Mouse (Mus musculus): ENCODE data around the gene Litaf. TPM values are rescaled to one million over a fixed set of nuclear protein-coding genes. Genes with fewer than 3 reads are reported as not detected.
A peak's percentile ranks its signal among the peaks of the same experiment; 100 is the strongest.

The Litaf gene
- polyA plus RNA-seq, 1 experiment from 2014 or later: 69.5 TPM

GRCm38 (mm10) chr16:11010270-11010669 is 55.7 kb downstream of the Litaf start:
- no peak overlapping the region for H3K4me2 ChIP-seq (replicated peaks; ENCODE audit: low read depth)
- H3K9ac ChIP-seq (ENCODE audit: low read length): no peak overlapping the region
- H3K4me1 ChIP-seq (replicated peaks; ENCODE audit: control insufficient read depth, insufficient read depth): no peaks in the 10 kb centered on the region; the same call in none of the 2 replicates
- H3K27ac ChIP-seq (replicated peaks): no peak overlapping the region
- no peaks in the 10 kb centered on the region for H3K9me3 ChIP-seq (ENCODE audit: control insufficient read depth, low read length)
- ATAC-seq (ENCODE audit: low FRiP score, low TSS enrichment): no peak
- H3K27me3 ChIP-seq (ENCODE audit: control insufficient read depth, insufficient read depth, low read length): no peaks in the 10 kb centered on the region
- H3K4me3 ChIP-seq (ENCODE audit: low read depth, low read length): no peak overlapping the region
- no peaks in the 10 kb centered on the region for H3K36me3 ChIP-seq (ENCODE audit: control insufficient read depth, insufficient read depth, low read length)
- TF ChIP-seq CTCF (IDR thresholded peaks at IDR 0.05; ENCODE audit: low read depth) (no peak), EP300 (optimal IDR thresholded peaks at IDR 0.05) (no peak)
- no peak for DNase-seq (ENCODE audit: low spot score)
- WGBS: 87% methylated on average over 4 of the region's 4 CpGs

GRCm38 (mm10) chr16:11008162-11008991 is 57.6 kb downstream of the Litaf start:
- H3K4me3 ChIP-seq (ENCODE audit: low read depth, low read length): 0 out of 2 replicates have a peak overlapping the region, but pooled peaks have one; percentile 10
- H3K27me3 ChIP-seq (ENCODE audit: control insufficient read depth, insufficient read depth, low read length): no peaks in the 10 kb centered on the region
- DNase-seq (ENCODE audit: low spot score) (peak; percentile 85), ATAC-seq (ENCODE audit: low FRiP score, low TSS enrichment) (peak; percentile 94)
- WGBS: 16% methylated on average over 15 of the region's 15 CpGs
- no peaks in the 10 kb centered on the region for H3K9me3 ChIP-seq (ENCODE audit: control insufficient read depth, low read length)
- peak overlapping the region; percentile 96 for H3K27ac ChIP-seq (replicated peaks)
- H3K9ac ChIP-seq (ENCODE audit: low read length): peak overlapping the region; percentile 45; the same call in 1 of the 2 replicates
- peak overlapping the region; percentile 37 for H3K4me2 ChIP-seq (replicated peaks; ENCODE audit: low read depth)
- H3K4me1 ChIP-seq (replicated peaks; ENCODE audit: control insufficient read depth, insufficient read depth): no peaks in the 10 kb centered on the region; the same call in none of the 2 replicates
- no peaks in the 10 kb centered on the region for H3K36me3 ChIP-seq (ENCODE audit: control insufficient read depth, insufficient read depth, low read length)
- TF ChIP-seq CTCF (IDR thresholded peaks at IDR 0.05; ENCODE audit: low read depth): no peak; the same call in 1 of the 2 replicates
- TF ChIP-seq EP300 (optimal IDR thresholded peaks at IDR 0.05): no peak

- 58% methylated on average over 6 of the region's 6 CpGs for WGBS
- H3K4me3 ChIP-seq (ENCODE audit: low read depth, low read length): no peak overlapping the region
- TF ChIP-seq EP300 (optimal IDR thresholded peaks at IDR 0.05): no peak
- H3K4me1 ChIP-seq (replicated peaks; ENCODE audit: control insufficient read depth, insufficient read depth): no peaks in the 10 kb centered on the region; the same call in 1 of the 2 replicates
- H3K27ac ChIP-seq (replicated peaks): peak overlapping the region; percentile 69
- no peaks in the 10 kb centered on the region for H3K27me3 ChIP-seq (ENCODE audit: control insufficient read depth, insufficient read depth, low read length)
- no peaks in the 10 kb centered on the region for H3K36me3 ChIP-seq (ENCODE audit: control insufficient read depth, insufficient read depth, low read length)
- no peak overlapping the region for H3K4me2 ChIP-seq (replicated peaks; ENCODE audit: low read depth)
- H3K9me3 ChIP-seq (ENCODE audit: control insufficient read depth, low read length): no peaks in the 10 kb centered on the region
- DNase-seq (ENCODE audit: low spot score) (no peak), ATAC-seq (ENCODE audit: low FRiP score, low TSS enrichment) (no peak)
- H3K9ac ChIP-seq (ENCODE audit: low read length): no peak overlapping the region
Observed at GRCm38 (mm10) chr16:11006100-11006499, 59.9 kb downstream of the Litaf start.

GRCm38 (mm10) chr16:11001703-11002659 is 64.0 kb downstream of the Litaf start:
- Histone ChIP-seq H3K9me3 (ENCODE audit: control insufficient read depth, low read length) (no peaks in the 10 kb centered on the region), H3K4me2 (replicated peaks; ENCODE audit: low read depth) (no peak overlapping the region), H3K27me3 (ENCODE audit: control insufficient read depth, insufficient read depth, low read length) (no peaks in the 10 kb centered on the region), H3K9ac (ENCODE audit: low read length) (no peak overlapping the region), H3K4me3 (ENCODE audit: low read depth, low read length) (no peak overlapping the region), H3K4me1 (replicated peaks; ENCODE audit: control insufficient read depth, insufficient read depth) (no peaks in the 10 kb centered on the region), H3K27ac (replicated peaks) (no peak overlapping the region), H3K36me3 (ENCODE audit: control insufficient read depth, insufficient read depth, low read length) (no peaks in the 10 kb centered on the region)
- no peak for TF ChIP-seq EP300 (optimal IDR thresholded peaks at IDR 0.05)
- no peak for TF ChIP-seq CTCF (IDR thresholded peaks at IDR 0.05; ENCODE audit: low read depth)
- ATAC-seq (ENCODE audit: low FRiP score, low TSS enrichment): peak; percentile 66
- 78% methylated on average over 7 of the region's 7 CpGs for WGBS
- DNase-seq (ENCODE audit: low spot score): no peak

GRCm38 (mm10) chr16:10999809-11000208 is 66.1 kb downstream of the Litaf start:
- no peak overlapping the region for H3K4me2 ChIP-seq (replicated peaks; ENCODE audit: low read depth)
- H3K27me3 ChIP-seq (ENCODE audit: control insufficient read depth, insufficient read depth, low read length): no peaks in the 10 kb centered on the region
- 49% methylated on average over 3 of the region's 3 CpGs for WGBS
- no peaks in the 10 kb centered on the region for H3K36me3 ChIP-seq (ENCODE audit: control insufficient read depth, insufficient read depth, low read length)
- H3K9me3 ChIP-seq (ENCODE audit: control insufficient read depth, low read length): no peaks in the 10 kb centered on the region
- H3K9ac ChIP-seq (ENCODE audit: low read length): no peak overlapping the region
- H3K4me1 ChIP-seq (replicated peaks; ENCODE audit: control insufficient read depth, insufficient read depth): no peaks in the 10 kb centered on the region
- no peak overlapping the region for H3K27ac ChIP-seq (replicated peaks)
- TF ChIP-seq CTCF (IDR thresholded peaks at IDR 0.05; ENCODE audit: low read depth) (no peak), EP300 (optimal IDR thresholded peaks at IDR 0.05) (no peak)
- no peak for DNase-seq (ENCODE audit: low spot score)
- no peak overlapping the region for H3K4me3 ChIP-seq (ENCODE audit: low read depth, low read length)
- no peak for ATAC-seq (ENCODE audit: low FRiP score, low TSS enrichment)

Measured in stomach, postnatal 0 days (tissue).